In genomic region chr9:29961954-29962867, GRCm38 (mm10) we compare ENCODE assay signal across 8 mouse cellular contexts. TPM values are rescaled to one million over a fixed set of nuclear protein-coding genes. Genes with fewer than 3 reads are reported as not detected.
DNase-seq lines count a peak whose midpoint lies in the region; ATAC-seq lines count a peak whose summit lies in the region.

No protein-coding gene starts in this region.

- no peaks in the 10 kb centered on the region for H3K9me3 ChIP-seq in forebrain, embryonic 10.5 days
- no peaks in the 10 kb centered on the region for H3K9me3 ChIP-seq in intestine, embryonic 15.5 days
- no peaks in the 10 kb centered on the region for H3K9me3 ChIP-seq in liver, embryonic 15.5 days (replicated peaks)

- peak overlapping the region; percentile 63 for H3K4me3 ChIP-seq in forebrain, embryonic 10.5 days
- peak overlapping the region; percentile 34 for H3K4me3 ChIP-seq in intestine, embryonic 15.5 days (replicated peaks)
- no peak overlapping the region for H3K4me3 ChIP-seq in liver, embryonic 15.5 days (replicated peaks)

- peaks cover 29% of the 10 kb centered on the region for H3K4me1 ChIP-seq in forebrain, embryonic 10.5 days
- peaks cover 4% of the 10 kb centered on the region; the same call in 1 of the 2 replicates for H3K4me1 ChIP-seq in intestine, embryonic 15.5 days (replicated peaks)
- H3K4me1 ChIP-seq in liver, embryonic 15.5 days (replicated peaks), result no peaks in the 10 kb centered on the region

- H3K27ac ChIP-seq in forebrain, embryonic 10.5 days, result peak overlapping the region; percentile 74
- no peak overlapping the region for H3K27ac ChIP-seq in intestine, embryonic 15.5 days
- no peak overlapping the region for H3K27ac ChIP-seq in liver, embryonic 15.5 days (replicated peaks)

- DNase-seq in adrenal gland, adult 2 months, result peak; percentile 26
- DNase-seq in adrenal gland, postnatal 4 days (ENCODE audit: low spot score in 2 of 2), result no peak
- peak; percentile 72 for DNase-seq in brain, adult 2 months (ENCODE audit: low read depth, low spot score)
- peak; percentile 50 for DNase-seq in forebrain, embryonic 10.5 days (ENCODE audit: extremely low spot score, low spot score)
- peak; percentile 52 for DNase-seq in right cerebral cortex, postnatal 4 days
- DNase-seq in thymus, postnatal 10 days (ENCODE audit: low spot score in 2 of 2), result no peak

- H3K36me3 ChIP-seq in forebrain, embryonic 10.5 days (replicated peaks), result no peaks in the 10 kb centered on the region
- no peaks in the 10 kb centered on the region for H3K36me3 ChIP-seq in intestine, embryonic 15.5 days
- H3K36me3 ChIP-seq in liver, embryonic 15.5 days (replicated peaks), result no peaks in the 10 kb centered on the region

- peak overlapping the region; percentile 10; the same call in 1 of the 2 replicates for H3K9ac ChIP-seq in intestine, embryonic 15.5 days
- no peak overlapping the region for H3K9ac ChIP-seq in liver, embryonic 15.5 days

- ATAC-seq in intestine, embryonic 15.5 days, result no peak
- no peak for ATAC-seq in liver, embryonic 15.5 days (ENCODE audit: insufficient read depth)

- peak overlapping the region; percentile 80 for H3K4me2 ChIP-seq in intestine, embryonic 15.5 days (replicated peaks)
- H3K4me2 ChIP-seq in liver, embryonic 15.5 days, result peak overlapping the region; percentile 27

- H3K27me3 ChIP-seq in forebrain, embryonic 10.5 days (ENCODE audit: poor library complexity, severe bottlenecking), result peaks cover 59% of the 10 kb centered on the region
- H3K27me3 ChIP-seq in intestine, embryonic 15.5 days (replicated peaks), result peaks cover 12% of the 10 kb centered on the region; the same call in 1 of the 2 replicates
- peaks cover 34% of the 10 kb centered on the region for H3K27me3 ChIP-seq in liver, embryonic 15.5 days

- under 1% methylated on average over 38 of the region's 38 CpGs for WGBS in forebrain, embryonic 10.5 days
- WGBS in intestine, embryonic 15.5 days, result under 1% methylated on average over 38 of the region's 38 CpGs
- 4% methylated on average over 38 of the region's 38 CpGs for WGBS in liver, embryonic 15.5 days (ENCODE audit: insufficient replicate concordance)

RNA-seq across cellular contexts. Expression of gene Ntm, which starts 0.7 kb away (rescaled TPM):
- under 1 TPM; 0.55 to 0.98 TPM for total RNA-seq in adrenal gland, adult 2 months (2021)
- 0.15 and 0.25 TPM in 2 replicates for polyA plus RNA-seq in adrenal gland, adult 2 months (2012; rRNA removed)
- 1 to 10 TPM; 5.4 to 6.2 TPM for total RNA-seq in adrenal gland, postnatal 4 days (2021)
- 5.6 and 6.5 TPM in 2 replicates for polyA plus RNA-seq in forebrain, embryonic 10.5 days (2016; fragmentation: Nextera tagmentation; extraction: Ambion mirVana)
- 8.5 and 8.9 TPM in 2 replicates for polyA plus RNA-seq in intestine, embryonic 15.5 days (2015; fragmentation: Nextera tagmentation; extraction: Ambion mirVana)
- 0.54 and 0.66 TPM in 2 replicates for polyA plus RNA-seq in liver, embryonic 15.5 days (2015; fragmentation: Nextera tagmentation; extraction: Ambion mirVana)

Comparison
In these comparisons a context has a peak if more than half of its experiments do, and no peak if none do; other contexts are left out.
1. DNase-seq: peak in adrenal gland, adult 2 months (single experiment), brain, adult 2 months (single experiment), forebrain, embryonic 10.5 days (single experiment) and right cerebral cortex, postnatal 4 days (single experiment); none in adrenal gland, postnatal 4 days (0 of 2) and thymus, postnatal 10 days (0 of 2).